Mouse (Mus musculus): Measurements from ENCODE around the gene Gm36210.

DNA sequence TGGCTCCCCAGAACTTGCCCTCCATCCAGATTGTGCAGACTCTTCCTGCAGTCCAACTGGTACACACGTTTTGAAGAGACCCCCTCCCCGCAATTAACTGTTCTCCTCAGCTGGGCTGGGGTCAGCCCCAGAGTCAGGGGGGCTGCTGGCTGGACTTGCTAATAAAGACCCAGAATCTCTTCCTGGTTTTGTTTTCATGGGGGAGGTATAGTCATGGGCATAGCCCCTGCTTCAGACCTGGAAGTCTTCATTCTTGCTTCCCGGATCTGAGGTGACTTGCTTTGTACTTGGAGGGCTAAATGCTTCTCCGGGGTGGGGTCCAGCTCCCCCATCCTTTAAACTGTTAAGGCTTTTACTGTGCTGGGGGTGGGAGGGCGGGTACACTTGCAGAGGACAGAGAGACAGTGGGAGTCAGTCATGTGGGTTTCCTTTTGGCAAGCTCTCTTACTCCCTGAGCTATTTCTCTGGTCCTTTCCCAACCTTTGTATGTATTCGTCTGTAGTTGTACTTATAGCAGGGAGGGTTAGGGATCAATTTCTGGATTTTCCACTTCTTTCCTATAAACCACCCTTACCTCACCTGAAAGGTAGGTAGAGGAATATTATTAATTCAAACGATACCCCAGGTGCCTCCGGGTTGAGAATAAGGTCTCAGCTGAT lies 15.6 kb upstream of the Gm36210 start, which contains the start of gene Nat14:
- TF ChIP-seq CTCF (IDR thresholded peaks at IDR 0.05; ENCODE audit: low read depth): no peak
- no peak for TF ChIP-seq EP300 (IDR thresholded peaks at IDR 0.05; ENCODE audit: low read depth)
